Mouse (Mus musculus): ENCODE data around the gene Gnl1.
"Not testable (repeated sequence)": the region's sequence is repeated elsewhere in the genome, so short reads cannot be mapped to it uniquely, and the experiment has no call there.

GRCm38 (mm10) chr17:35935763-35936162, 43.9 kb upstream of the Gnl1 start:
- not testable (repeated sequence) for TF ChIP-seq CTCF, EP300 (IDR thresholded peaks at IDR 0.05)

All from lung, postnatal 0 days (tissue).